ENCODE assay signal across 9 mouse cellular contexts in the genomic region with DNA sequence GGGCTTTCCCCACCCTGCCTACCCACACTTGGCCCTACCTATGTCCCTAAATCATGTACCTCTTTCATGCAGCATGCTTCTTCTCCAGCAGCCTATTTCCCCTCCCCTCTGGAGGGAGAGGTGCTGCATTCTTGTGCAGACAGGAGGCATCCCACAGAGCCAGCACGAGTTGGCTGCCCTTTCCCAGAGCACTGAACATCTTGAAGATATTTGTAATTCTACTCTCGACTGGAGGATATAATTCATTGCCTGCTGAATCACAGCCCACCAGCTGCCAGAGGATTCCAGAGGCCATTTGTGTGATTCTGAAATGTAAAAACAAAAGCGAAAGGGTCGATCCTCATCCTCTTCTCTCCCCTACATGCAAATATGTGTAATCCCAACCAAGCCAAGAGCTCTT.
A peak's percentile ranks its signal among the peaks of the same experiment; 100 is the strongest.
DNase-seq lines count a peak whose midpoint lies in the region; ATAC-seq and TF ChIP-seq lines count a peak whose summit lies in the region.
"Had no signal": no experiment of that assay in that cellular context is flagged by ENCODE, and none has a peak within 500 bp of the region (broad histone marks: within the 10 kb centered on the region; RNA-seq: fewer than 3 reads in every experiment).

No protein-coding gene starts in this region.

- DNase-seq in heart, postnatal 10 days: peak; percentile 16 to 28
- no peak for DNase-seq in heart, postnatal 25 days (ENCODE audit: low spot score)
- peak; percentile 15 to 45 for DNase-seq in right cerebral cortex, adult 2 months (ENCODE audit: low spot score in 2 of 2)
- no peak for DNase-seq in right cerebral cortex, postnatal 14 days
- DNase-seq in layer of hippocampus, postnatal 14 days (ENCODE audit: low spot score in 2 of 2): peak; percentile 16 to 19
- DNase-seq in stomach, postnatal 0 days (ENCODE audit: low spot score): peak; percentile 16
- no peak for DNase-seq in testis, postnatal 10 days (ENCODE audit: low spot score)

- no peak for TF ChIP-seq EP300 in stomach, postnatal 0 days (optimal IDR thresholded peaks at IDR 0.05)

- 0 out of 2 replicates have a peak, but pooled peaks have one; percentile 17 for TF ChIP-seq CTCF in stomach, postnatal 0 days (IDR thresholded peaks at IDR 0.05; ENCODE audit: low read depth)

- no peak for ATAC-seq in stomach, postnatal 0 days (ENCODE audit: low FRiP score, low TSS enrichment)
- no peak for ATAC-seq in CD4-positive, CD25-positive, alpha-beta regulatory T cell, adult 4 months

- no peak overlapping the region for H3K4me3 ChIP-seq in stomach, postnatal 0 days (ENCODE audit: low read depth, low read length)
- H3K4me3 ChIP-seq: heart, embryonic 15.5 days had no signal

- no peaks in the 10 kb centered on the region for H3K36me3 ChIP-seq in stomach, postnatal 0 days (ENCODE audit: control insufficient read depth, insufficient read depth, low read length)
- H3K36me3 ChIP-seq: heart, embryonic 15.5 days had no signal

- intact Hi-C loops in heart, postnatal 10 days (cut with DNase I): no loop called here
- intact Hi-C loops in heart, postnatal 25 days (cut with DNase I): no loop called here

- H3K27me3 ChIP-seq in stomach, postnatal 0 days (ENCODE audit: control insufficient read depth, insufficient read depth, low read length): no peaks in the 10 kb centered on the region
- H3K27me3 ChIP-seq: heart, embryonic 15.5 days had no signal

- H3K27ac ChIP-seq in stomach, postnatal 0 days (replicated peaks): no peak overlapping the region
- H3K27ac ChIP-seq: heart, embryonic 15.5 days had no signal

- no peak overlapping the region for H3K9ac ChIP-seq in stomach, postnatal 0 days (ENCODE audit: low read length)
- H3K9ac ChIP-seq: heart, embryonic 15.5 days had no signal

- 26% methylated on average over 4 of the region's 4 CpGs for WGBS in stomach, postnatal 0 days

- H3K4me1 ChIP-seq in stomach, postnatal 0 days (replicated peaks; ENCODE audit: control insufficient read depth, insufficient read depth): no peaks in the 10 kb centered on the region
- H3K4me1 ChIP-seq: heart, embryonic 15.5 days had no signal

- no peaks in the 10 kb centered on the region for H3K9me3 ChIP-seq in stomach, postnatal 0 days (ENCODE audit: control insufficient read depth, low read length)
- H3K9me3 ChIP-seq: heart, embryonic 15.5 days had no signal

- no peak overlapping the region for H3K4me2 ChIP-seq in stomach, postnatal 0 days (replicated peaks; ENCODE audit: low read depth)
- H3K4me2 ChIP-seq: heart, embryonic 15.5 days had no signal

Comparison
In these comparisons a context has a peak if more than half of its experiments do, and no peak if none do; other contexts are left out.
1. DNase-seq: peak in heart, postnatal 10 days (2 of 2), right cerebral cortex, adult 2 months (2 of 2), layer of hippocampus, postnatal 14 days (2 of 2) and stomach, postnatal 0 days (single experiment); none in heart, postnatal 25 days (single experiment), right cerebral cortex, postnatal 14 days (single experiment) and testis, postnatal 10 days (single experiment).